25 mouse cellular contexts compared by ENCODE assay signal in genomic region chr3:28457517-28457916, GRCm38 (mm10).
A peak's percentile ranks its signal among the peaks of the same experiment; 100 is the strongest.
DNase-seq lines count a peak whose midpoint lies in the region; ATAC-seq and TF ChIP-seq lines count a peak whose summit lies in the region.
"Had no signal": no experiment of that assay in that cellular context is flagged by ENCODE, and none has a peak within 500 bp of the region (broad histone marks: within the 10 kb centered on the region; RNA-seq: fewer than 3 reads in every experiment).

No protein-coding gene starts in this region.

- TF ChIP-seq POLR2A in brain, embryonic 14.5 days (IDR thresholded peaks at IDR 0.05; ENCODE audit: borderline replicate concordance, extremely low read depth, insufficient read depth, insufficient read length, poor library complexity, severe bottlenecking), result no peak

- peak overlapping the region; percentile 21; the same call in 1 of the 2 replicates for H3K27ac ChIP-seq in layer of hippocampus, adult 2 months
- H3K27ac ChIP-seq: embryonic facial prominence, embryonic 13.5 days; heart, embryonic 10.5 days; hindbrain, embryonic 12.5 days; kidney, embryonic 15.5 days; limb, embryonic 13.5 days; liver, embryonic 13.5 days; midbrain, embryonic 10.5 days; neural tube, embryonic 13.5 days; stomach, embryonic 15.5 days had no signal

- DNase-seq in frontal cortex, postnatal 10 days (ENCODE audit: low spot score in 2 of 2), result no peak
- no peak for DNase-seq in layer of hippocampus, adult 2 months (ENCODE audit: low spot score in 2 of 2)
- DNase-seq in layer of hippocampus, postnatal 36 days, result no peak
- peak; percentile 38 for DNase-seq in brain, embryonic 14.5 days (ENCODE audit: low read depth)
- peak; percentile 29 for DNase-seq in lung, postnatal 25 days (ENCODE audit: low spot score)
- DNase-seq in urinary bladder, postnatal 4 days (ENCODE audit: low spot score in 2 of 2), result no peak
- DNase-seq: adrenal gland, adult 8-10 months; B cell, adult 2 months; embryo, embryonic 11 days; gastrocnemius, postnatal 14 days; kidney, adult 11 months; kidney, postnatal 36 days; liver, embryonic 13.5 days; thymus, postnatal 36 days had no signal

- H3K4me3 ChIP-seq in layer of hippocampus, adult 2 months, result no peak overlapping the region
- H3K4me3 ChIP-seq: embryonic facial prominence, embryonic 13.5 days; erythroblast, embryonic 14.5 days; heart, embryonic 10.5 days; hindbrain, embryonic 12.5 days; kidney, embryonic 15.5 days; limb, embryonic 13.5 days; liver, embryonic 13.5 days; midbrain, embryonic 10.5 days; myocyte; neural tube, embryonic 13.5 days; stomach, embryonic 15.5 days had no signal

- no peak for TF ChIP-seq CTCF in layer of hippocampus, adult 2 months (conservative IDR thresholded peaks at IDR 0.05)
- no peak for TF ChIP-seq CTCF in brain, embryonic 14.5 days (IDR thresholded peaks at IDR 0.05; ENCODE audit: borderline replicate concordance, extremely low read depth, insufficient read depth, insufficient read length)

- ATAC-seq in frontal cortex, adult (ENCODE audit: low TSS enrichment), result 0 out of 2 replicates have a peak, but pooled peaks have one; percentile 18

Comparison
In these comparisons a context has a peak if more than half of its experiments do, and no peak if none do; other contexts are left out.
1. DNase-seq: peak in brain, embryonic 14.5 days (single experiment) and lung, postnatal 25 days (single experiment); none in frontal cortex, postnatal 10 days (0 of 2), layer of hippocampus, adult 2 months (0 of 2), layer of hippocampus, postnatal 36 days (0 of 2) and urinary bladder, postnatal 4 days (0 of 2).